Mouse (Mus musculus) heart, embryonic 12.5 days (tissue): ENCODE results near the gene Chsy1. TPM values are rescaled to one million over a fixed set of nuclear protein-coding genes. Genes with fewer than 3 reads are reported as not detected.

ENCODE experiments used
- ATAC-seq: fragments of 200-750 bp; cut with Nextera tagmentation; 2 replicates; pipeline ENCODE4 v1.8.0; 2017; ENCODE audit warnings: moderate TSS enrichment, moderate library complexity; ENCODE audit not compliant: insufficient number of reproducible peaks, low FRiP score
- H3K27ac ChIP-seq: fragments of 300-500 bp; sonication (generic); 2 replicates; pipeline ENCODE4 v1.5.1; 2016; ENCODE audit warnings: mild to moderate bottlenecking, moderate library complexity; ENCODE audit not compliant: poor library complexity, severe bottlenecking
- H3K27me3 ChIP-seq: fragments of 300-500 bp; sonication (generic); replicated peaks from 2 replicates; pipeline ENCODE4 v1.6.1; 2016; ENCODE audit warnings: mild to moderate bottlenecking, moderate library complexity
- H3K36me3 ChIP-seq: fragments of 300-500 bp; sonication (generic); 2 replicates; pipeline ENCODE4 v1.6.1; 2016; ENCODE audit warnings: mild to moderate bottlenecking, moderate library complexity
- H3K4me1 ChIP-seq: fragments of 300-500 bp; sonication (generic); replicated peaks from 2 replicates; pipeline ENCODE4 v1.6.1; 2016; ENCODE audit warnings: mild to moderate bottlenecking
- H3K4me2 ChIP-seq: fragments of 300-500 bp; sonication (generic); 2 replicates; pipeline ENCODE4 v1.6.1; 2016; ENCODE audit warnings: mild to moderate bottlenecking, moderate library complexity
- H3K4me3 ChIP-seq: fragments of 300-500 bp; sonication (generic); 2 replicates; pipeline ENCODE4 v1.5.1; 2016; ENCODE audit warnings: mild to moderate bottlenecking
- H3K9ac ChIP-seq: fragments of 300-500 bp; sonication (generic); 2 replicates; pipeline ENCODE4 v1.6.1; 2016; ENCODE audit warnings: mild to moderate bottlenecking, moderate library complexity
- H3K9me3 ChIP-seq: fragments of 300-500 bp; sonication (generic); replicated peaks from 2 replicates; pipeline ENCODE4 v1.6.1; 2016; ENCODE audit warnings: mild to moderate bottlenecking, moderate library complexity
- WGBS: fragments of 180-500 bp; shearing (Covaris S2); methylation state at CpG from one replicate; pipeline ENCODE4 v1.1.7; 2016; 5-methylcytosine and 5-hydroxymethylcytosine counted together
- polyA plus RNA-seq: library from polyadenylated mRNA; unstranded; fragments of >200 nt; fragmentation: Nextera tagmentation; extraction: Ambion mirVana; gene quantifications from 2 replicates; pipeline ENCODE4 v1.2.1, GENCODE M21; 2016

Chsy1 gene
- polyA plus RNA-seq, 1 experiment from 2014 or later, result 13.3 TPM

GRCm38 (mm10) chr7:66109855-66110635 lies 730 bp downstream of the Chsy1 start:
- 5% methylated on average over 74 of the region's 77 CpGs for WGBS

DNA sequence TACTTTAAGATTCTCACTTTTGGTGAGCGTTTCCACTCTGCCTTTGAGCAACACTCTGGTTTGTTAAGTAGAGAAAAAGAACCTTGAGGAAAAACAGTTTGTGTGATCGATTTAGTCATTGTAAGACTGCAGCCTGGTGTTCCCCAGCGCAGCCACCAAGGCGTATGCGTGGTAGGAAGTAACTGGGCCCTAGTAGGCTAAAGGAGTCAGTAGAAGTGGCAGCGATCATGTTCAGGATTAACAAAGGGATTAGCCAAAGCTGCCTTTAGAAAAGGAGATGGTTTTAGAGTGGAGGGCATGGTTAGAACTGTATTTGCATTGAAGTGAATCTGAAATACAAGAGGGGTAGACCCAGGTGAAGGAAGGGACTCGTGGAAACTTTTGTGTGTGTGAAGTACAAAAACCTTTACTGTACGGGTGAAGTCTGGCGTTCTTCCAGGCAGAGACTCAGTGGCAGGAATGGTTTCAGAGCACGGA lies 1.4 kb downstream of the Chsy1 start:
- Histone ChIP-seq H3K9ac (peak overlapping the region; percentile 96), H3K27me3 (no peaks in the 10 kb centered on the region), H3K27ac (peak overlapping the region; percentile 88), H3K4me1 (peaks cover 35% of the 10 kb centered on the region), H3K9me3 (no peaks in the 10 kb centered on the region), H3K4me2 (peak overlapping the region; percentile 89), H3K36me3 (peaks cover 8% of the 10 kb centered on the region; the same call in 1 of the 2 replicates), H3K4me3 (peak overlapping the region; percentile 85)
- 3% methylated on average over 10 of the region's 10 CpGs for WGBS
- ATAC-seq, result no peak

More at GRCm38 (mm10) chr7:66109855-66110635, 730 bp downstream of the Chsy1 start:
- Histone ChIP-seq H3K27me3 (no peaks in the 10 kb centered on the region), H3K4me2 (peak overlapping the region; percentile 89), H3K36me3 (peaks cover 8% of the 10 kb centered on the region; the same call in 1 of the 2 replicates), H3K4me1 (peaks cover 31% of the 10 kb centered on the region), H3K9ac (peak overlapping the region; percentile 96), H3K27ac (peak overlapping the region; percentile 88), H3K9me3 (no peaks in the 10 kb centered on the region), H3K4me3 (peak overlapping the region; percentile 85)
- ATAC-seq, result peak; percentile 27

- Histone ChIP-seq H3K9me3 (no peaks in the 10 kb centered on the region), H3K9ac (peak overlapping the region; percentile 96; the same call in 1 of the 2 replicates), H3K4me1 (peaks cover 37% of the 10 kb centered on the region), H3K36me3 (peaks cover 8% of the 10 kb centered on the region; the same call in 1 of the 2 replicates), H3K4me2 (peak overlapping the region; percentile 89), H3K27me3 (no peaks in the 10 kb centered on the region), H3K27ac (no peak overlapping the region), H3K4me3 (peak overlapping the region; percentile 85)
- 61% methylated on average over 10 of the region's 10 CpGs for WGBS
- ATAC-seq, result no peak
These were observed 1.9 kb downstream of the Chsy1 start for GRCm38 (mm10) chr7:66111211-66111610.

DNA sequence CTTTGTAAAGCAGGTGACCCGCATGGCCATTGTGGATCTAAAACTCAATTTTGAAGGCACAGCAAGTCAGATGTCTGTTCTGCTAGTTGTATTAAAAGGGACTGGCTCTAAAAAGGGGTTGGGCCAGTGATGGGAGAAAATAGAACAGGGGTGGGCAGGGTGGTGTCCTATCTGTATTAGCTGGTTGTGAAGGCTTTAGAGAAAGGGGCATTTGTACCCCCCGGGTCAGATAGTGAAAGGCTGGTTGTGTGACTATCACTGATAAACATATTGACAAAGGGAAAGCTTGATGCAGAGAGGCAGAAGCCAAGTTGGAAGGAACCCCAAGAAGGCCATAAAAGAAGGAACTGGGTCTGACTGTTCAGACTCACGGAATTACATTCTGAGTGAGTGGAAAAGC lies 4.2 kb downstream of the Chsy1 start:
- peaks cover 56% of the 10 kb centered on the region for H3K4me1 ChIP-seq
- 70% methylated on average over 3 of the region's 3 CpGs for WGBS
- no peak for ATAC-seq
- H3K27ac ChIP-seq, result no peak overlapping the region
- H3K9me3 ChIP-seq, result no peaks in the 10 kb centered on the region
- peaks cover 12% of the 10 kb centered on the region; the same call in 1 of the 2 replicates for H3K36me3 ChIP-seq
- H3K4me2 ChIP-seq, result peak overlapping the region; percentile 32
- no peak overlapping the region for H3K4me3 ChIP-seq
- no peak overlapping the region for H3K9ac ChIP-seq
- H3K27me3 ChIP-seq, result no peaks in the 10 kb centered on the region

- H3K27me3 ChIP-seq, result no peaks in the 10 kb centered on the region
- H3K4me3 ChIP-seq, result no peak overlapping the region
- no peak overlapping the region; the same call in 1 of the 2 replicates for H3K9ac ChIP-seq
- H3K36me3 ChIP-seq, result peaks cover 12% of the 10 kb centered on the region; the same call in 1 of the 2 replicates
- H3K9me3 ChIP-seq, result no peaks in the 10 kb centered on the region
- H3K4me1 ChIP-seq, result peaks cover 68% of the 10 kb centered on the region
- H3K4me2 ChIP-seq, result peak overlapping the region; percentile 15
- WGBS, result 47% methylated on average over 11 of the region's 11 CpGs
- no peak for ATAC-seq
- no peak overlapping the region for H3K27ac ChIP-seq
These were observed 6.6 kb downstream of the Chsy1 start for GRCm38 (mm10) chr7:66115821-66116343.

GRCm38 (mm10) chr7:66116906-66117482 lies 7.7 kb downstream of the Chsy1 start:
- Histone ChIP-seq H3K27ac (no peak overlapping the region), H3K36me3 (peaks cover 12% of the 10 kb centered on the region; the same call in 1 of the 2 replicates), H3K9ac (no peak overlapping the region), H3K9me3 (no peaks in the 10 kb centered on the region), H3K27me3 (no peaks in the 10 kb centered on the region), H3K4me3 (no peak overlapping the region), H3K4me2 (0 out of 2 replicates have a peak overlapping the region, but pooled peaks have one; percentile 8), H3K4me1 (peaks cover 68% of the 10 kb centered on the region)
- WGBS, result 43% methylated on average over 8 of the region's 8 CpGs
- ATAC-seq, result no peak

GRCm38 (mm10) chr7:66118046-66118445 lies 8.7 kb downstream of the Chsy1 start:
- H3K27me3 ChIP-seq, result no peaks in the 10 kb centered on the region
- WGBS, result 85% methylated on average over 3 of the region's 3 CpGs
- H3K9me3 ChIP-seq, result no peaks in the 10 kb centered on the region
- no peak overlapping the region for H3K9ac ChIP-seq
- no peak overlapping the region for H3K4me3 ChIP-seq
- no peak overlapping the region for H3K4me2 ChIP-seq
- H3K4me1 ChIP-seq, result peaks cover 62% of the 10 kb centered on the region
- H3K27ac ChIP-seq, result no peak overlapping the region
- H3K36me3 ChIP-seq, result peaks cover 12% of the 10 kb centered on the region; the same call in 1 of the 2 replicates
- ATAC-seq, result no peak

- no peak overlapping the region for H3K9ac ChIP-seq
- H3K4me2 ChIP-seq, result no peak overlapping the region
- H3K27me3 ChIP-seq, result no peaks in the 10 kb centered on the region
- ATAC-seq, result no peak
- H3K9me3 ChIP-seq, result no peaks in the 10 kb centered on the region
- WGBS, result 82% methylated on average over 7 of the region's 7 CpGs
- peaks cover 12% of the 10 kb centered on the region; the same call in 1 of the 2 replicates for H3K36me3 ChIP-seq
- no peak overlapping the region for H3K27ac ChIP-seq
- H3K4me3 ChIP-seq, result no peak overlapping the region
- peaks cover 55% of the 10 kb centered on the region for H3K4me1 ChIP-seq
These were observed 9.5 kb downstream of the Chsy1 start for GRCm38 (mm10) chr7:66118796-66119195.

DNA sequence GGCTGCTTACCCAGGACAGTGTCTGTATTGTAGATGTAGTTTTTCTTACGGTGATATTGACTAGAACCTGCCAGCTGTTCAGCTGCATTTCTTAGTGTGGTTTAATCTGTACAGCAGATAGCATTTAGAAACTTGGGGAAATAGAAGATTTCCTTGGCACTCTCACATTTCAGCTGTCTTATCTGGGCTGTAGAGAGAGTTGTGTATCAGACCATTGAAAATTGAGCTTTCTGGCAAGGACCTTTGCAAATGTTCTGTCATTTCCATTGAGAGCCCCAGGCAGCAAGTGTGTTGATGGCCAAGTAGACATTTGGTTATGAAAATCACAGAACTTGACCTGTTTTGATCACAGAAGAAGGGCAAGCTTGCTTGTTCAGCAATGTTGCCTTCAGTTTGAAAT lies 10.8 kb downstream of the Chsy1 start:
- Histone ChIP-seq H3K4me2 (no peak overlapping the region), H3K27ac (no peak overlapping the region), H3K27me3 (no peaks in the 10 kb centered on the region), H3K36me3 (peaks cover 6% of the 10 kb centered on the region), H3K4me3 (no peak overlapping the region), H3K9ac (no peak overlapping the region), H3K4me1 (peaks cover 44% of the 10 kb centered on the region), H3K9me3 (no peaks in the 10 kb centered on the region)
- no peak for ATAC-seq
- 66% methylated on average over 1 of the region's 1 CpGs for WGBS

DNA sequence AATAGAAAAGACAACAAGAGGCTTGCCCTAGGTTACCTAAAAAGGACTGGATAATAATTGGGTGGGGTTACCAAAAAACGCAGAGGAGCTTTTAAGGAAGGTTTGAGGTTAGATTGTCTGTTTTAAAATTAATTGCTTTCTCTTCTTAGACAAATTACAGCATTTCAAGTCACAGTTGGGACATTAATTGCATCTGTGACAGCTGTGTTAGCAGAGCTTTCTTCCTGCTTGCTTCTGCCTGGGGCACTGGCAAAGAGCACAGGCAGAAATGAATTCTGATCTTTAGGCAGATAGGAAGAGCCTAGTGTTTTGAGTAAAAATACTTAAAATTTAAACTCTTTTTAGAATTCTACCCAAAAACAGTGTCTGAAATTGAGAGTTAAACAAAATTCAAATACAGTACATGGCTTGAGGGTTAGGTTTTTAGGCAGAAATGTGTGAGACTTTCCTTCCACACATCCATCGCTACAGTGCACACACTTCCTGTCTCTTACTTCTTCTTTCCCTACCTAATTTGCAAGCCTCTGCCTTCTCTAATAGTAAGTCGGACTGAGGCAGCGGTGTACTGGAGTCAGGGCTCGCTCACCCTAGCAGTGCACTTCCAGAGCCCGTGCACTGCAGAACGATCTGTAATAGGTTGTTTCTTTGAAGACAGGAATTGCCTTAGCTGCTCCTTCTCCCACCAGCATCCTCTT lies 11.5 kb downstream of the Chsy1 start:
- ATAC-seq, result no peak
- no peak overlapping the region for H3K27ac ChIP-seq
- WGBS, result 79% methylated on average over 7 of the region's 7 CpGs
- H3K27me3 ChIP-seq, result no peaks in the 10 kb centered on the region
- H3K9ac ChIP-seq, result no peak overlapping the region
- no peak overlapping the region for H3K4me3 ChIP-seq
- H3K4me1 ChIP-seq, result peaks cover 37% of the 10 kb centered on the region
- no peak overlapping the region for H3K4me2 ChIP-seq
- no peaks in the 10 kb centered on the region for H3K9me3 ChIP-seq
- peaks cover 13% of the 10 kb centered on the region for H3K36me3 ChIP-seq
